Mouse (Mus musculus) cortical plate, adult 2 months (tissue): ENCODE results near the gene Majin.

Experiments
- CTCF ChIP-seq: fragments of 200-500 bp; IDR thresholded peaks from 2 replicates; pipeline ENCODE4 v1.5.1; 2011; ENCODE audit warnings: mild to moderate bottlenecking, control low read depth, low read length; ENCODE audit not compliant: insufficient read depth; ENCODE audit errors: extremely low read depth
- POLR2A ChIP-seq: fragments of 200-500 bp; IDR thresholded peaks from 2 replicates; pipeline ENCODE4 v1.6.1; 2011; ENCODE audit warnings: mild to moderate bottlenecking, low read length, control low read depth; ENCODE audit not compliant: insufficient read depth; ENCODE audit errors: extremely low read depth

- TF ChIP-seq CTCF (no peak), POLR2A (no peak)
Observed at GRCm38 (mm10) chr19:6139701-6140100, 44.5 kb upstream of the Majin start.
